Mouse (Mus musculus) CH12.LX (cell line): ENCODE results near the gene Cpeb3.

Source experiments
- CHD2 ChIP-seq: IDR thresholded peaks from 2 replicates; pipeline ENCODE4 v1.6.1; 2011; ENCODE audit warnings: low read length, improper control_type of control experiment
- GABPA ChIP-seq: IDR thresholded peaks from 2 replicates; pipeline ENCODE4 v1.6.1; 2012; ENCODE audit warnings: low read depth, low read length, improper control_type of control experiment, inconsistent platforms; ENCODE audit not compliant: insufficient replicate concordance
- MEF2A ChIP-seq: IDR thresholded peaks from 2 replicates; pipeline ENCODE4 v1.6.1; 2014; ENCODE audit warnings: low read depth, mild to moderate bottlenecking, inconsistent platforms, low read length, improper control_type of control experiment, borderline replicate concordance
- NRF1 ChIP-seq: IDR thresholded peaks from 2 replicates; pipeline ENCODE4 v1.6.1; 2014; ENCODE audit warnings: low read depth, mild to moderate bottlenecking, inconsistent platforms, low read length, improper control_type of control experiment, moderate library complexity
- POLR2A ChIP-seq: IDR thresholded peaks from 2 replicates; pipeline ENCODE4 v1.6.1; 2011; ENCODE audit warnings: low read depth, mild to moderate bottlenecking, improper control_type of control experiment, low read length
- RCOR1 ChIP-seq: conservative IDR thresholded peaks from 2 replicates; pipeline ENCODE4 v1.6.1; 2012; ENCODE audit warnings: low read depth, mild to moderate bottlenecking, inconsistent platforms, low read length, improper control_type of control experiment

- TF ChIP-seq CHD2 (no peak), GABPA (no peak), POLR2A (no peak), MEF2A (no peak), NRF1 (no peak), RCOR1 (no peak)
These were observed 98.5 kb downstream of the Cpeb3 start for GRCm38 (mm10) chr19:37109853-37110252.
